In genomic region chr17:46555673-46556583, GRCm38 (mm10) we compare ENCODE assay signal across 8 mouse cellular contexts. TPM values are rescaled to one million over a fixed set of nuclear protein-coding genes. Genes with fewer than 3 reads are reported as not detected.
DNase-seq lines count a peak whose midpoint lies in the region; ATAC-seq and TF ChIP-seq lines count a peak whose summit lies in the region.

Srf (minus strand) TSS chr17:46556175.

- peak; percentile 95 for ATAC-seq in embryonic facial prominence, embryonic 14.5 days (ENCODE audit: low read depth)
- peak; percentile 94 for ATAC-seq in limb, embryonic 13.5 days (ENCODE audit: low FRiP score, low read depth)
- ATAC-seq in midbrain, embryonic 16.5 days, result peak; percentile 95

- no peaks in the 10 kb centered on the region for H3K79me2 ChIP-seq in heart, adult 2 months (replicated peaks; ENCODE audit: control insufficient read depth, insufficient read depth, low read length)

- peak within 1 kb of the TSS; percentile 98 for H3K9ac ChIP-seq in embryonic facial prominence, embryonic 14.5 days (ENCODE audit: low read depth, low read length)
- H3K9ac ChIP-seq in heart, adult 2 months (ENCODE audit: low read depth, low read length), result peak within 1 kb of the TSS; percentile 96
- peak within 1 kb of the TSS; percentile 99 for H3K9ac ChIP-seq in limb, embryonic 13.5 days
- peak within 1 kb of the TSS; percentile 99 for H3K9ac ChIP-seq in midbrain, embryonic 16.5 days (ENCODE audit: low read depth, low read length)

- under 1% methylated on average over 22 of the region's 87 CpGs for WGBS in embryonic facial prominence, embryonic 14.5 days
- under 1% methylated on average over 81 of the region's 87 CpGs for WGBS in heart, adult 2 months
- WGBS in limb, embryonic 13.5 days, result under 1% methylated on average over 83 of the region's 87 CpGs
- under 1% methylated on average over 76 of the region's 87 CpGs for WGBS in midbrain, embryonic 16.5 days

- peak within 1 kb of the TSS; percentile 91 for H3K4me3 ChIP-seq in embryonic facial prominence, embryonic 14.5 days (ENCODE audit: low read depth, low read length)
- peak within 1 kb of the TSS; percentile 67 for H3K4me3 ChIP-seq in heart, adult 2 months
- H3K4me3 ChIP-seq in limb, embryonic 13.5 days, result peak within 1 kb of the TSS; percentile 99
- peak within 1 kb of the TSS; percentile 99 for H3K4me3 ChIP-seq in midbrain, embryonic 16.5 days (ENCODE audit: low read depth, low read length)

- H3K27me3 ChIP-seq in embryonic facial prominence, embryonic 14.5 days (replicated peaks; ENCODE audit: control insufficient read depth, insufficient read depth, low read length), result no peaks in the 10 kb centered on the region
- no peaks in the 10 kb centered on the region for H3K27me3 ChIP-seq in heart, adult 2 months (ENCODE audit: control insufficient read depth, insufficient read depth, low read length)
- H3K27me3 ChIP-seq in limb, embryonic 13.5 days, result no peaks in the 10 kb centered on the region
- no peaks in the 10 kb centered on the region for H3K27me3 ChIP-seq in midbrain, embryonic 16.5 days (ENCODE audit: control insufficient read depth, insufficient read depth, low read depth, low read length)

- peaks cover 32% of the 10 kb centered on the region for H3K4me1 ChIP-seq in embryonic facial prominence, embryonic 14.5 days (ENCODE audit: control insufficient read depth, insufficient read depth, low read length)
- peaks cover 9% of the 10 kb centered on the region for H3K4me1 ChIP-seq in heart, adult 2 months (ENCODE audit: control insufficient read depth, insufficient read depth, low read length)
- peaks cover 38% of the 10 kb centered on the region for H3K4me1 ChIP-seq in limb, embryonic 13.5 days
- H3K4me1 ChIP-seq in midbrain, embryonic 16.5 days (ENCODE audit: control insufficient read depth, insufficient read depth, low read length), result peaks cover 36% of the 10 kb centered on the region

- intact Hi-C loops in heart, adult 2 months (cut with DNase I), result loop anchor here (5.0 kb wide), 1 partner anchor 86 kb away; no protein-coding TSS in a partner anchor

- peaks cover 15% of the 10 kb centered on the region for H3K36me3 ChIP-seq in embryonic facial prominence, embryonic 14.5 days (ENCODE audit: control insufficient read depth, insufficient read depth, low read length)
- H3K36me3 ChIP-seq in heart, adult 2 months (ENCODE audit: control insufficient read depth, insufficient read depth, low read length), result peaks cover 4% of the 10 kb centered on the region
- H3K36me3 ChIP-seq in limb, embryonic 13.5 days, result peaks cover 14% of the 10 kb centered on the region
- H3K36me3 ChIP-seq in midbrain, embryonic 16.5 days (ENCODE audit: control insufficient read depth, insufficient read depth, low read length), result peaks cover 7% of the 10 kb centered on the region

- 0 out of 2 replicates have a peak, but pooled peaks have one; percentile 13 for TF ChIP-seq EP300 in heart, adult 2 months (IDR thresholded peaks at IDR 0.05; ENCODE audit: insufficient read depth, low read depth, low read length)

- peak within 1 kb of the TSS; percentile 91 for H3K27ac ChIP-seq in embryonic facial prominence, embryonic 14.5 days (replicated peaks; ENCODE audit: low read depth, low read length)
- H3K27ac ChIP-seq in heart, adult 2 months, result peak within 1 kb of the TSS; percentile 98
- H3K27ac ChIP-seq in limb, embryonic 13.5 days, result peak within 1 kb of the TSS; percentile 91
- H3K27ac ChIP-seq in midbrain, embryonic 16.5 days (ENCODE audit: low read length), result peak within 1 kb of the TSS; percentile 96

- peak within 1 kb of the TSS; percentile 92 for H3K4me2 ChIP-seq in embryonic facial prominence, embryonic 14.5 days (ENCODE audit: low read depth, low read length)
- H3K4me2 ChIP-seq in limb, embryonic 13.5 days (replicated peaks), result peak within 1 kb of the TSS; percentile 92
- peak within 1 kb of the TSS; percentile 96 for H3K4me2 ChIP-seq in midbrain, embryonic 16.5 days (ENCODE audit: low read length)

- H3K9me3 ChIP-seq in embryonic facial prominence, embryonic 14.5 days (ENCODE audit: control insufficient read depth, low read length), result no peaks in the 10 kb centered on the region
- H3K9me3 ChIP-seq in limb, embryonic 13.5 days, result no peaks in the 10 kb centered on the region
- H3K9me3 ChIP-seq in midbrain, embryonic 16.5 days (replicated peaks; ENCODE audit: control insufficient read depth, low read length, poor library complexity, severe bottlenecking), result no peaks in the 10 kb centered on the region

- peak; percentile 99 for DNase-seq in 3T3-L1 (ENCODE audit: low read depth, low spot score)
- peak; percentile 78 to 89 for DNase-seq in adrenal gland, postnatal 4 days (ENCODE audit: low spot score in 2 of 2)
- DNase-seq in embryonic facial prominence, embryonic 14.5 days (ENCODE audit: low spot score), result peak; percentile 100
- peak; percentile 93 to 98 for DNase-seq in heart, adult 2 months
- peak; percentile 98 for DNase-seq in kidney, adult 8-10 months
- peak; percentile 85 to 95 for DNase-seq in spleen, postnatal 10 days (ENCODE audit: low spot score in 2 of 2)

- peak; percentile 57 for TF ChIP-seq POLR2A in heart, adult 2 months (IDR thresholded peaks at IDR 0.05; ENCODE audit: insufficient read depth, low read depth, low read length)

- TF ChIP-seq CTCF in heart, adult 2 months (IDR thresholded peaks at IDR 0.05), result peak; percentile 75

RNA-seq across cellular contexts. Expression of gene Srf, which starts in this region (rescaled TPM):
- total RNA-seq in adrenal gland, postnatal 4 days (2021), result 10 to 100 TPM; 35.4 to 36.8 TPM
- polyA plus RNA-seq in embryonic facial prominence, embryonic 14.5 days (2014; fragmentation: Nextera tagmentation; extraction: Ambion mirVana), result 10.5 and 14.0 TPM in 2 replicates
- 100 to 1,000 TPM in 1 of 2 experiments, 10 to 100 TPM in 1; 91.5 to 106 TPM for total RNA-seq in heart, adult 2 months (2021)
- polyA plus RNA-seq in heart, adult 2 months (2012; rRNA removed), result 223 and 227 TPM in 2 replicates
- 5.8 and 7.3 TPM in 2 replicates for polyA plus RNA-seq in limb, embryonic 13.5 days (2015; fragmentation: Nextera tagmentation; extraction: Ambion mirVana)
- 3.0 and 3.2 TPM in 2 replicates for polyA plus RNA-seq in midbrain, embryonic 16.5 days (2015; fragmentation: Nextera tagmentation; extraction: Ambion mirVana)

Comparison
In these comparisons a context has a peak if more than half of its experiments do, and no peak if none do; other contexts are left out.
1. Peak in every context shown above with its lines: DNase-seq, ATAC-seq, H3K4me3 ChIP-seq and H3K27ac ChIP-seq.
2. RNA of gene Srf (polyA plus RNA-seq): 223 to 227 TPM in heart, adult 2 months; 10.5 to 14.0 TPM in embryonic facial prominence, embryonic 14.5 days, 5.8 to 7.3 TPM in limb, embryonic 13.5 days and 3.0 to 3.2 TPM in midbrain, embryonic 16.5 days; every median in the first group is over 10 times any median in the second.